Mouse (Mus musculus) liver, embryonic 11.5 days (tissue): ENCODE data around the gene Gimap7. TPM values are rescaled to one million over a fixed set of nuclear protein-coding genes. Genes with fewer than 3 reads are reported as not detected.

ENCODE experiments used
- ATAC-seq: fragments of 200-750 bp; cut with Nextera tagmentation; replicated peaks from 2 replicates; pipeline ENCODE4 v1.8.0; 2017; ENCODE audit warnings: moderate number of reproducible peaks, mild to moderate bottlenecking, moderate TSS enrichment, moderate library complexity; ENCODE audit not compliant: low FRiP score
- DNase-seq: peaks from one replicate; pipeline ENCODE4 v3.0.0-alpha.2; 2017; ENCODE audit warnings: low spot score
- H3K27ac ChIP-seq: fragments of 300-500 bp; sonication (generic); 2 replicates; pipeline ENCODE4 v1.5.1; 2014; ENCODE audit warnings: mild to moderate bottlenecking, low read depth, low read length, control low read depth
- H3K27me3 ChIP-seq: fragments of 300-500 bp; sonication (generic); replicated peaks from 2 replicates; pipeline ENCODE4 v1.6.1; 2014; ENCODE audit warnings: low read length, mixed read lengths; ENCODE audit not compliant: control insufficient read depth, insufficient read depth
- H3K36me3 ChIP-seq: fragments of 300-500 bp; sonication (generic); 2 replicates; pipeline ENCODE4 v1.6.1; 2014; ENCODE audit warnings: mild to moderate bottlenecking, low read length, moderate library complexity, mixed read lengths; ENCODE audit not compliant: control insufficient read depth, insufficient read depth
- H3K4me1 ChIP-seq: fragments of 300-500 bp; sonication (generic); replicated peaks from 2 replicates; pipeline ENCODE4 v1.6.1; 2014; ENCODE audit warnings: low read length, mixed read lengths; ENCODE audit not compliant: control insufficient read depth, insufficient read depth
- H3K4me2 ChIP-seq: fragments of 300-500 bp; sonication (generic); 2 replicates; pipeline ENCODE4 v1.6.1; 2014; ENCODE audit warnings: mild to moderate bottlenecking, control low read depth, moderate library complexity
- H3K4me3 ChIP-seq: fragments of 300-500 bp; sonication (generic); 2 replicates; pipeline ENCODE4 v1.5.1; 2014; ENCODE audit warnings: low read depth, low read length, control low read depth
- H3K9ac ChIP-seq: fragments of 300-500 bp; sonication (generic); 2 replicates; pipeline ENCODE4 v1.6.1; 2014; ENCODE audit warnings: low read depth, low read length, control low read depth
- H3K9me3 ChIP-seq: fragments of 300-500 bp; sonication (generic); 2 replicates; pipeline ENCODE4 v1.6.1; 2016; ENCODE audit warnings: low read length, inconsistent platforms, mixed read lengths; ENCODE audit not compliant: control insufficient read depth
- WGBS: fragments of 180-500 bp; shearing (Covaris S2); extraction: QIAGEN DNeasy Blood & Tissue Kit; methylation state at CpG from one replicate; pipeline ENCODE4 v1.1.7; 2014; 5-methylcytosine and 5-hydroxymethylcytosine counted together
- polyA plus RNA-seq: library from polyadenylated mRNA; unstranded; fragments of >200 nt; fragmentation: Nextera tagmentation; extraction: Ambion mirVana; gene quantifications from 2 replicates; pipeline ENCODE4 v1.2.1, GENCODE M21; 2014

The Gimap7 gene
- not detected in 2 replicates for polyA plus RNA-seq

DNA sequence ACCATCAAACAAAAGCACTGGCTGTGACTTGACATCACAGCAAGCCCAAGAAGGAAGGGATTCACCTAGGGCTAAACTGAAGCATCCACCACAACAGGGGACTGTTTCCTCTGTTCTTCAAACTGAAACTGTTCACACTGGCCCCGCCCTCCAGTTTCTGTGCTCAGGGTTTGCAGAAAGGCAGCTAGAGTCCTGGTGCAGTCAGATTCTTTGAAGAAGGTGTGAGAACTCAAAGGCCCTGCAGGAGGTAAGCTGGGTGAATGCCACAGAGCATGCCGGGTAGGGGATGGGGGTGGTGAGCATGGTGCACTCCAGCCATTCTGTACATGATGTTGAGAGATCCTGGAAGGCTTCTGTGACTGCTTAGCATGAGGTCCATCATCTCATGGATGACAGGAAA, at the start of gene Gimap7, which contains the start of gene Gm28053:
Gene Gimap7, plus strand, starts transcription at position 167 of the 400 bp plus-strand sequence.
Gene Gm28053, plus strand, starts transcription at position 153 of the 400 bp plus-strand sequence.
- DNase-seq (no peak), ATAC-seq (no peak)
- Histone ChIP-seq H3K4me2 (no peak within 1 kb of the TSS), H3K36me3 (no peaks in the 10 kb centered on the region), H3K9ac (no peak within 1 kb of the TSS), H3K27me3 (no peaks in the 10 kb centered on the region), H3K4me1 (no peaks in the 10 kb centered on the region), H3K4me3 (no peak within 1 kb of the TSS), H3K27ac (no peak within 1 kb of the TSS), H3K9me3 (no peaks in the 10 kb centered on the region)
- WGBS = 53% methylated on average over 2 of the region's 2 CpGs

GRCm38 (mm10) chr6:48669446-48669969, 48.9 kb upstream of the Gimap7 start:
- 64% methylated on average over 2 of the region's 2 CpGs for WGBS
- Histone ChIP-seq H3K27me3 (no peaks in the 10 kb centered on the region), H3K9me3 (no peaks in the 10 kb centered on the region), H3K4me1 (no peaks in the 10 kb centered on the region), H3K4me3 (no peak overlapping the region), H3K27ac (no peak overlapping the region), H3K36me3 (no peaks in the 10 kb centered on the region), H3K9ac (no peak overlapping the region), H3K4me2 (no peak overlapping the region)
- DNase-seq (no peak), ATAC-seq (no peak)

DNA sequence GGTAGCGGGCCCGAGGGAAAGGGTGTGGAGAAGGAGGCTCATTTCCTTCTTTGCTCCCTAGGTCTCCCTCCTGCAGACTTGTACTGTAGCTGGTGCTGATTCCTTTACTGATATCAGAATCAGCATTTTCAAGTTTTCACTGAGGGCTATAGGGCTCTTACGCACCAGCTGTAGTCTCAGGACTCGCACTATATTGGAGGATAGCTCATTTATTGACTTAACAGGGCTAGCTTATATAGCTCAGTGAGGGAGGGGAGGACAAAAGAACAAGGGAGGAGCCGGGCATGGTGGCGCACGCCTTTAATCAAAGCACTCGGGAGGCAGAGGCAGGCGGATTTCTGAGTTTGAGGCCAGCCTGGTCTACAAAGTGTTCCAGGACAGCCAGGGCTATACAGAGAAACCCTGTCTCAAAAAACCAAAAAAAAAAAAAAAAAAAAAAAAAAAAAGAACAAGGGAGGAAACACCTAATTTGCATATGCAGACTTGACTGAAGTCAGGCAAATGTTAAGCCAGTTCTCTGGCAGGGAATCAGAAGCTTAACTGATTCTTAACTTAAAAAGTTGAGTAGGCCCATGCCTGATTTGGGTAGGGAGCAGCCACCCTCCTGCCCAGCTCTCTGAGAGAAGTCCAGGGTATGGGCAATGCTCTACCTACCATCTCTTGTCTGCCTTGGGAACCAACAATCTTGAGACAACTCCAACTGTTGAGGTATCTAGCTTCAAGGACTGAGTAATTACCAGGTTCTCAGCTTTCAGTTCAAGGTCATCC, 43.9 kb upstream of the Gimap7 start:
- ATAC-seq (no peak), DNase-seq (no peak)
- Histone ChIP-seq H3K27ac (no peak overlapping the region), H3K27me3 (no peaks in the 10 kb centered on the region), H3K4me2 (no peak overlapping the region), H3K9me3 (no peaks in the 10 kb centered on the region), H3K4me3 (no peak overlapping the region), H3K36me3 (0 out of 2 replicates have a peak, but pooled peaks cover 2% of the 10 kb centered on the region), H3K4me1 (0 out of 2 replicates have a peak, but pooled peaks cover 8% of the 10 kb centered on the region), H3K9ac (no peak overlapping the region)
- WGBS = 88% methylated on average over 9 of the region's 9 CpGs

- Histone ChIP-seq H3K9me3 (no peaks in the 10 kb centered on the region), H3K27ac (peak overlapping the region; percentile 65), H3K9ac (peak overlapping the region; percentile 63), H3K36me3 (0 out of 2 replicates have a peak, but pooled peaks cover 2% of the 10 kb centered on the region), H3K4me1 (0 out of 2 replicates have a peak, but pooled peaks cover 8% of the 10 kb centered on the region), H3K27me3 (no peaks in the 10 kb centered on the region), H3K4me3 (peak overlapping the region; percentile 52), H3K4me2 (peak overlapping the region; percentile 76)
- peak; percentile 49 for DNase-seq
- 38% methylated on average over 10 of the region's 10 CpGs for WGBS
- peak; percentile 56; the same call in 1 of the 2 replicates for ATAC-seq
Measured at GRCm38 (mm10) chr6:48675400-48675930, 43.0 kb upstream of the Gimap7 start.

GRCm38 (mm10) chr6:48675931-48676859, 42.2 kb upstream of the Gimap7 start, which contains the start of gene Gimap9:
TSS of gene Gimap9 (plus strand) at chr6:48676129.
- Histone ChIP-seq H3K27ac (peak within 1 kb of the TSS; percentile 65), H3K4me2 (peak within 1 kb of the TSS; percentile 76), H3K4me3 (peak within 1 kb of the TSS; percentile 52), H3K9ac (peak within 1 kb of the TSS; percentile 63), H3K4me1 (0 out of 2 replicates have a peak, but pooled peaks cover 8% of the 10 kb centered on the region), H3K36me3 (0 out of 2 replicates have a peak, but pooled peaks cover 2% of the 10 kb centered on the region), H3K9me3 (no peaks in the 10 kb centered on the region), H3K27me3 (no peaks in the 10 kb centered on the region)
- 14% methylated on average over 13 of the region's 13 CpGs for WGBS
- ATAC-seq (peak; percentile 88), DNase-seq (peak; percentile 64)

- Histone ChIP-seq H3K4me1 (0 out of 2 replicates have a peak, but pooled peaks cover 8% of the 10 kb centered on the region), H3K9ac (no peak overlapping the region), H3K27ac (no peak overlapping the region), H3K4me2 (peak overlapping the region; percentile 76), H3K36me3 (0 out of 2 replicates have a peak, but pooled peaks cover 2% of the 10 kb centered on the region), H3K27me3 (no peaks in the 10 kb centered on the region), H3K4me3 (peak overlapping the region; percentile 52), H3K9me3 (no peaks in the 10 kb centered on the region)
- WGBS = 76% methylated on average over 5 of the region's 5 CpGs
- ATAC-seq (no peak), DNase-seq (no peak)
Measured at GRCm38 (mm10) chr6:48676860-48677415, 41.5 kb upstream of the Gimap7 start.

GRCm38 (mm10) chr6:48677492-48678345, 40.7 kb upstream of the Gimap7 start:
- Histone ChIP-seq H3K4me3 (no peak overlapping the region), H3K4me2 (no peak overlapping the region), H3K27me3 (no peaks in the 10 kb centered on the region), H3K9ac (no peak overlapping the region), H3K9me3 (no peaks in the 10 kb centered on the region), H3K27ac (no peak overlapping the region), H3K4me1 (0 out of 2 replicates have a peak, but pooled peaks cover 8% of the 10 kb centered on the region), H3K36me3 (0 out of 2 replicates have a peak, but pooled peaks cover 2% of the 10 kb centered on the region)
- WGBS = 86% methylated on average over 17 of the region's 17 CpGs
- ATAC-seq = no peak
- DNase-seq = no peak
